ENCODE assay signal across 12 mouse cellular contexts in the genomic region with DNA sequence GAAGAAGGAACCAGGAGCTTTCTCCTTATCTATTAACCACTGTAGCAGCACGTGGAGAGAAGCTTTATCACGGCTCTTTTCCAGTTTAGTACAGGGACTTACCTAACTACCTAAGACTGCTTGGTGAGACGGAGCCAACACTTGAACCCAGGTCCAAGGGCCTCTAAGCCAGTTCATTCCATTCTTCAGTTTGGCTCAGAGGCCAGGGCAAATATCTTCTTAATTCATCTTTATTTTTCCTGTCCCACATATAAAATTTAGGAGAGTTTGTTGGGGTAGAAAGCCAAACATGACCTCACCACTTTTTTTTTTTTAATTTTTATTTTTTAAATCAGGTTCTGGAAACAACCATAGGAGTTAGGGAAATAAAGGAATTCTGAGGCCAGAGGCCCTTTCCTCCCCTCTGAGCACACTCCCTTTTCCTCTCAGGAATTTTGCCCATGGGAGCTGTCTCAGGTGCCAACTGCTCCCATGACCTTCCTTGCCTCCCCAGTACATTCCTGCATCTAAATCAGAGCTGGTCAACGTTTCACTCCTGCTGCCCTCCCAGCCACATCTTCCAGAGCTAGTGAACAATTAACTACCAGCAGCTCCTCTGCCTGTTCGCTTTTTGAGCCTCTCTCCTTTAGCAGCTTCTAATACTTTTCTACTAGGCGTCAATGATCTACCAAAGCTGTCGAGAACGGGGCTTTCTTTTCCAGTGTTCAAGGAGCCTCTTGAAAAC. TPM values are rescaled to one million over a fixed set of nuclear protein-coding genes. Genes with fewer than 3 reads are reported as not detected.
DNase-seq lines count a peak whose midpoint lies in the region; ATAC-seq and TF ChIP-seq lines count a peak whose summit lies in the region.
"Had no signal": no experiment of that assay in that cellular context is flagged by ENCODE, and none has a peak within 500 bp of the region (broad histone marks: within the 10 kb centered on the region; RNA-seq: fewer than 3 reads in every experiment).

No protein-coding gene starts in this region.

- H3K27me3 ChIP-seq in intestine, embryonic 15.5 days (replicated peaks): no peaks in the 10 kb centered on the region
- no peaks in the 10 kb centered on the region for H3K27me3 ChIP-seq in intestine, postnatal 0 days (replicated peaks; ENCODE audit: control insufficient read depth, insufficient read depth, low read length)
- no peaks in the 10 kb centered on the region for H3K27me3 ChIP-seq in embryonic facial prominence, embryonic 14.5 days (replicated peaks; ENCODE audit: control insufficient read depth, insufficient read depth, low read length)
- H3K27me3 ChIP-seq in hindbrain, embryonic 14.5 days (ENCODE audit: control insufficient read depth, insufficient read depth, low read length): no peaks in the 10 kb centered on the region
- H3K27me3 ChIP-seq: CH12.LX; hindbrain, embryonic 15.5 days; neural tube, embryonic 15.5 days had no signal

- no peaks in the 10 kb centered on the region for H3K36me3 ChIP-seq in intestine, embryonic 15.5 days
- no peaks in the 10 kb centered on the region for H3K36me3 ChIP-seq in intestine, postnatal 0 days (ENCODE audit: control insufficient read depth, insufficient read depth)
- no peaks in the 10 kb centered on the region for H3K36me3 ChIP-seq in embryonic facial prominence, embryonic 14.5 days (ENCODE audit: control insufficient read depth, insufficient read depth, low read length)
- H3K36me3 ChIP-seq in hindbrain, embryonic 14.5 days (replicated peaks; ENCODE audit: control insufficient read depth, insufficient read depth): no peaks in the 10 kb centered on the region
- H3K36me3 ChIP-seq: hindbrain, embryonic 15.5 days; neural tube, embryonic 15.5 days had no signal

- H3K9me3 ChIP-seq in intestine, embryonic 15.5 days: no peaks in the 10 kb centered on the region
- no peaks in the 10 kb centered on the region for H3K9me3 ChIP-seq in intestine, postnatal 0 days (ENCODE audit: control insufficient read depth)
- no peaks in the 10 kb centered on the region for H3K9me3 ChIP-seq in embryonic facial prominence, embryonic 14.5 days (ENCODE audit: control insufficient read depth, low read length)
- no peaks in the 10 kb centered on the region for H3K9me3 ChIP-seq in hindbrain, embryonic 14.5 days (ENCODE audit: control insufficient read depth, low read length)
- H3K9me3 ChIP-seq: hindbrain, embryonic 15.5 days; neural tube, embryonic 15.5 days had no signal

- no peak overlapping the region for H3K9ac ChIP-seq in intestine, embryonic 15.5 days
- no peak overlapping the region for H3K9ac ChIP-seq in intestine, postnatal 0 days (ENCODE audit: low read depth, low read length)
- no peak overlapping the region for H3K9ac ChIP-seq in embryonic facial prominence, embryonic 14.5 days (ENCODE audit: low read depth, low read length)
- no peak overlapping the region for H3K9ac ChIP-seq in hindbrain, embryonic 14.5 days
- H3K9ac ChIP-seq: hindbrain, embryonic 15.5 days; neural tube, embryonic 15.5 days had no signal

- 0 out of 2 replicates have a peak, but pooled peaks cover 4% of the 10 kb centered on the region for H3K4me1 ChIP-seq in intestine, embryonic 15.5 days (replicated peaks)
- H3K4me1 ChIP-seq in intestine, postnatal 0 days (replicated peaks; ENCODE audit: control insufficient read depth, insufficient read depth, low read length): no peaks in the 10 kb centered on the region
- H3K4me1 ChIP-seq in embryonic facial prominence, embryonic 14.5 days (ENCODE audit: control insufficient read depth, insufficient read depth, low read length): peaks cover 15% of the 10 kb centered on the region
- no peaks in the 10 kb centered on the region for H3K4me1 ChIP-seq in hindbrain, embryonic 14.5 days (replicated peaks; ENCODE audit: control insufficient read depth, insufficient read depth, low read length)
- H3K4me1 ChIP-seq: hindbrain, embryonic 15.5 days; neural tube, embryonic 15.5 days had no signal

- peak; percentile 18 for DNase-seq in NIH3T3 (ENCODE audit: low read depth)
- no peak for DNase-seq in embryonic facial prominence, embryonic 14.5 days (ENCODE audit: low spot score)
- peak; percentile 77 for DNase-seq in kidney, postnatal 10 days
- no peak for DNase-seq in hindbrain, embryonic 14.5 days (ENCODE audit: low spot score)
- DNase-seq in cerebellum, adult 8-10 months: no peak
- DNase-seq: cerebellum, adult 2 months; gastrocnemius, postnatal 36 days had no signal

- no peak overlapping the region for H3K4me2 ChIP-seq in intestine, embryonic 15.5 days (replicated peaks)
- H3K4me2 ChIP-seq in intestine, postnatal 0 days (replicated peaks; ENCODE audit: low read depth): no peak overlapping the region
- no peak overlapping the region for H3K4me2 ChIP-seq in embryonic facial prominence, embryonic 14.5 days (ENCODE audit: low read depth, low read length)
- no peak overlapping the region for H3K4me2 ChIP-seq in hindbrain, embryonic 14.5 days (replicated peaks)
- H3K4me2 ChIP-seq: hindbrain, embryonic 15.5 days; neural tube, embryonic 15.5 days had no signal

- H3K4me3 ChIP-seq in intestine, embryonic 15.5 days (replicated peaks): no peak overlapping the region
- H3K4me3 ChIP-seq in intestine, postnatal 0 days (ENCODE audit: low read depth, low read length): no peak overlapping the region
- no peak overlapping the region for H3K4me3 ChIP-seq in embryonic facial prominence, embryonic 14.5 days (ENCODE audit: low read depth, low read length)
- H3K4me3 ChIP-seq in hindbrain, embryonic 14.5 days (replicated peaks; ENCODE audit: low read length): no peak overlapping the region
- H3K4me3 ChIP-seq: hindbrain, embryonic 15.5 days; neural tube, embryonic 15.5 days had no signal

- TF ChIP-seq CTCF in intestine, postnatal 0 days (IDR thresholded peaks at IDR 0.05; ENCODE audit: low read depth): no peak

- WGBS in intestine, embryonic 15.5 days: 41% methylated on average over 8 of the region's 8 CpGs
- WGBS in intestine, postnatal 0 days: 31% methylated on average over 8 of the region's 8 CpGs
- WGBS in embryonic facial prominence, embryonic 14.5 days: 65% methylated on average over 8 of the region's 8 CpGs
- 52% methylated on average over 8 of the region's 8 CpGs for WGBS in hindbrain, embryonic 14.5 days

- peak; percentile 63 for ATAC-seq in intestine, embryonic 15.5 days
- ATAC-seq in intestine, postnatal 0 days: no peak
- no peak for ATAC-seq in embryonic facial prominence, embryonic 14.5 days (ENCODE audit: low read depth)
- no peak for ATAC-seq in hindbrain, embryonic 14.5 days (ENCODE audit: low FRiP score)

- no peak overlapping the region for H3K27ac ChIP-seq in intestine, embryonic 15.5 days
- H3K27ac ChIP-seq in intestine, postnatal 0 days (ENCODE audit: low read depth, low read length): no peak overlapping the region
- H3K27ac ChIP-seq in embryonic facial prominence, embryonic 14.5 days (replicated peaks; ENCODE audit: low read depth, low read length): peak overlapping the region; percentile 13; the same call in 1 of the 2 replicates
- no peak overlapping the region for H3K27ac ChIP-seq in hindbrain, embryonic 14.5 days
- H3K27ac ChIP-seq: hindbrain, embryonic 15.5 days; neural tube, embryonic 15.5 days had no signal

RNA-seq across cellular contexts. Expression of a gene that starts 29.9 kb away (rescaled TPM):
- 9.1 and 9.5 TPM in 2 replicates for polyA plus RNA-seq in intestine, embryonic 15.5 days (2015; fragmentation: Nextera tagmentation; extraction: Ambion mirVana)
- 6.4 and 7.3 TPM in 2 replicates for polyA plus RNA-seq in intestine, postnatal 0 days (2015; fragmentation: Nextera tagmentation; extraction: Ambion mirVana)
- polyA plus RNA-seq in embryonic facial prominence, embryonic 14.5 days (2014; fragmentation: Nextera tagmentation; extraction: Ambion mirVana): 20.2 and 21.8 TPM in 2 replicates
- polyA plus RNA-seq in hindbrain, embryonic 14.5 days (2014; fragmentation: Nextera tagmentation; extraction: Ambion mirVana): 3.2 and 4.1 TPM in 2 replicates

RNA-seq across cellular contexts. Expression of a gene that starts 30.0 kb away (rescaled TPM):
- 42.4 and 43.8 TPM in 2 replicates for polyA plus RNA-seq in intestine, embryonic 15.5 days (2015; fragmentation: Nextera tagmentation; extraction: Ambion mirVana)
- polyA plus RNA-seq in intestine, postnatal 0 days (2015; fragmentation: Nextera tagmentation; extraction: Ambion mirVana): 57.9 and 72.0 TPM in 2 replicates
- 18.8 and 21.4 TPM in 2 replicates for polyA plus RNA-seq in embryonic facial prominence, embryonic 14.5 days (2014; fragmentation: Nextera tagmentation; extraction: Ambion mirVana)
- 30.9 and 32.7 TPM in 2 replicates for polyA plus RNA-seq in hindbrain, embryonic 14.5 days (2014; fragmentation: Nextera tagmentation; extraction: Ambion mirVana)

Comparison
In these comparisons a context has a peak if more than half of its experiments do, and no peak if none do; other contexts are left out.
1. DNase-seq: peak in NIH3T3 (single experiment) and kidney, postnatal 10 days (single experiment); none in embryonic facial prominence, embryonic 14.5 days (single experiment), hindbrain, embryonic 14.5 days (single experiment) and cerebellum, adult 8-10 months (single experiment).